Mouse (Mus musculus) testis, postnatal 14 days (tissue): ENCODE results near the gene Ifnl3.

ENCODE experiments used
- DNase-seq: peaks from one replicate; pipeline ENCODE4 v3.0.0; 2021; ENCODE audit warnings: low spot score

The Ifnl3 gene

GRCm38 (mm10) chr7:28546649-28547048 lies 24.0 kb downstream of the Ifnl3 start:
- no peak for DNase-seq

GRCm38 (mm10) chr7:28547154-28547553 lies 24.5 kb downstream of the Ifnl3 start, which contains the start of gene Nccrp1:
Nccrp1 (minus strand) TSS chr7:28547254.
- DNase-seq: no peak

- no peak for DNase-seq
These were observed 25.0 kb downstream of the Ifnl3 start for GRCm38 (mm10) chr7:28547628-28548027.

GRCm38 (mm10) chr7:28553076-28553475 lies 30.4 kb downstream of the Ifnl3 start:
- no peak for DNase-seq

GRCm38 (mm10) chr7:28555939-28556535 lies 33.4 kb downstream of the Ifnl3 start:
- no peak for DNase-seq

GRCm38 (mm10) chr7:28557069-28557468 lies 34.4 kb downstream of the Ifnl3 start:
- no peak for DNase-seq

GRCm38 (mm10) chr7:28557708-28558107 lies 35.1 kb downstream of the Ifnl3 start:
- no peak for DNase-seq

- no peak for DNase-seq
These were observed 35.9 kb downstream of the Ifnl3 start for GRCm38 (mm10) chr7:28558486-28558885.

- DNase-seq: no peak
These were observed 38.2 kb downstream of the Ifnl3 start for GRCm38 (mm10) chr7:28560856-28561255.

- no peak for DNase-seq
These were observed 39.3 kb downstream of the Ifnl3 start for GRCm38 (mm10) chr7:28561967-28562366.

- no peak for DNase-seq
These were observed 39.7 kb downstream of the Ifnl3 start for GRCm38 (mm10) chr7:28562371-28562770.

GRCm38 (mm10) chr7:28562951-28563350 lies 40.3 kb downstream of the Ifnl3 start:
- DNase-seq: no peak

GRCm38 (mm10) chr7:28565407-28565806 lies 42.8 kb downstream of the Ifnl3 start:
- no peak for DNase-seq

- DNase-seq: no peak
These were observed 44.9 kb downstream of the Ifnl3 start for GRCm38 (mm10) chr7:28567539-28567938.

GRCm38 (mm10) chr7:28568253-28568652 lies 45.6 kb downstream of the Ifnl3 start:
- no peak for DNase-seq

GRCm38 (mm10) chr7:28570291-28570981 lies 47.8 kb downstream of the Ifnl3 start:
- DNase-seq: peak; percentile 57

- DNase-seq: no peak
These were observed 48.5 kb downstream of the Ifnl3 start for GRCm38 (mm10) chr7:28570982-28571682.

GRCm38 (mm10) chr7:28572689-28573088 lies 50.1 kb downstream of the Ifnl3 start:
- no peak for DNase-seq

GRCm38 (mm10) chr7:28573236-28573635 lies 50.6 kb downstream of the Ifnl3 start:
- no peak for DNase-seq
